Mouse (Mus musculus): Measurements from ENCODE around the gene Man1c1.

GRCm38 (mm10) chr4:134632131-134632711 lies 71.9 kb downstream of the Man1c1 start:
- TF ChIP-seq CTCF (IDR thresholded peaks at IDR 0.05; ENCODE audit: borderline replicate concordance, insufficient read depth, low read length) (no peak), POLR2A (IDR thresholded peaks at IDR 0.05; ENCODE audit: low read depth, low read length) (no peak; the same call in 1 of the 2 replicates)
